Mouse (Mus musculus): ENCODE results near the gene Tmem151a. TPM values are rescaled to one million over a fixed set of nuclear protein-coding genes. Genes with fewer than 3 reads are reported as not detected.
A peak's percentile ranks its signal among the peaks of the same experiment; 100 is the strongest.

Tmem151a gene
- total and polyA plus RNA-seq, 2 experiments from 2014 or later, result 71.5 to 76.6 TPM

- ATAC-seq, result no peak
- TF ChIP-seq CTCF (IDR thresholded peaks at IDR 0.05; ENCODE audit: low read depth), result no peak
- H3K36me3 ChIP-seq (ENCODE audit: insufficient read depth, low read length), result peaks cover 28% of the 10 kb centered on the region
- no peak overlapping the region for H3K4me2 ChIP-seq (ENCODE audit: low read depth, low read length)
- H3K4me1 ChIP-seq (ENCODE audit: insufficient read depth, low read length), result peaks cover 5% of the 10 kb centered on the region
- no peak overlapping the region for H3K4me3 ChIP-seq (ENCODE audit: low read length)
- no peak for DNase-seq (ENCODE audit: low spot score)
- no peaks in the 10 kb centered on the region for H3K9me3 ChIP-seq (ENCODE audit: low read length)
- H3K27me3 ChIP-seq (ENCODE audit: insufficient read depth, low read length), result peaks cover 5% of the 10 kb centered on the region; the same call in 1 of the 2 replicates
- 79% methylated on average over 14 of the region's 14 CpGs for WGBS
- no peak overlapping the region for H3K9ac ChIP-seq (replicated peaks; ENCODE audit: low read length)
- no peak overlapping the region for H3K27ac ChIP-seq
Measured at GRCm38 (mm10) chr19:5048138-5049056, 36.9 kb downstream of the Tmem151a start.

GRCm38 (mm10) chr19:5045531-5045930, 39.8 kb downstream of the Tmem151a start:
- Histone ChIP-seq H3K36me3 (ENCODE audit: insufficient read depth, low read length) (peaks cover 28% of the 10 kb centered on the region), H3K9me3 (ENCODE audit: low read length) (no peaks in the 10 kb centered on the region), H3K4me3 (ENCODE audit: low read length) (no peak overlapping the region), H3K27me3 (ENCODE audit: insufficient read depth, low read length) (no peaks in the 10 kb centered on the region), H3K4me1 (ENCODE audit: insufficient read depth, low read length) (peaks cover 11% of the 10 kb centered on the region), H3K9ac (replicated peaks; ENCODE audit: low read length) (no peak overlapping the region), H3K27ac (no peak overlapping the region), H3K4me2 (ENCODE audit: low read depth, low read length) (no peak overlapping the region)
- no peak for TF ChIP-seq CTCF (IDR thresholded peaks at IDR 0.05; ENCODE audit: low read depth)
- WGBS, result 86% methylated on average over 4 of the region's 4 CpGs
- DNase-seq (ENCODE audit: low spot score), result no peak
- ATAC-seq, result no peak

GRCm38 (mm10) chr19:5041588-5041987, 43.7 kb downstream of the Tmem151a start:
- no peaks in the 10 kb centered on the region for H3K27me3 ChIP-seq (ENCODE audit: insufficient read depth, low read length)
- ATAC-seq, result no peak
- peak overlapping the region; percentile 71; the same call in 1 of the 2 replicates for H3K27ac ChIP-seq

GRCm38 (mm10) chr19:5040862-5041523, 44.3 kb downstream of the Tmem151a start, which contains the start of gene Brms1:
TSS of gene Brms1 (plus strand) at chr19:5041354.
- H3K27ac ChIP-seq, result peak within 1 kb of the TSS; percentile 71; the same call in 1 of the 2 replicates
- no peaks in the 10 kb centered on the region for H3K9me3 ChIP-seq (ENCODE audit: low read length)
- DNase-seq (ENCODE audit: low spot score) (peak; percentile 98), ATAC-seq (peak; percentile 77)
- peak within 1 kb of the TSS; percentile 95 for H3K4me2 ChIP-seq (ENCODE audit: low read depth, low read length)
- H3K27me3 ChIP-seq (ENCODE audit: insufficient read depth, low read length), result no peaks in the 10 kb centered on the region
- 7% methylated on average over 40 of the region's 40 CpGs for WGBS
- H3K4me3 ChIP-seq (ENCODE audit: low read length), result peak within 1 kb of the TSS; percentile 78
- H3K4me1 ChIP-seq (ENCODE audit: insufficient read depth, low read length), result peaks cover 19% of the 10 kb centered on the region
- TF ChIP-seq CTCF (IDR thresholded peaks at IDR 0.05; ENCODE audit: low read depth), result peak; percentile 20; the same call in 1 of the 2 replicates
- no peaks in the 10 kb centered on the region; the same call in none of the 2 replicates for H3K36me3 ChIP-seq (ENCODE audit: insufficient read depth, low read length)
- H3K9ac ChIP-seq (replicated peaks; ENCODE audit: low read length), result peak within 1 kb of the TSS; percentile 79

More at GRCm38 (mm10) chr19:5041588-5041987, 43.7 kb downstream of the Tmem151a start:
- DNase-seq (ENCODE audit: low spot score), result no peak
- peak overlapping the region; percentile 95 for H3K4me2 ChIP-seq (ENCODE audit: low read depth, low read length)
- no peak for TF ChIP-seq CTCF (IDR thresholded peaks at IDR 0.05; ENCODE audit: low read depth)
- H3K9me3 ChIP-seq (ENCODE audit: low read length), result no peaks in the 10 kb centered on the region
- peak overlapping the region; percentile 78 for H3K4me3 ChIP-seq (ENCODE audit: low read length)
- H3K9ac ChIP-seq (replicated peaks; ENCODE audit: low read length), result peak overlapping the region; percentile 78
- peaks cover 19% of the 10 kb centered on the region for H3K4me1 ChIP-seq (ENCODE audit: insufficient read depth, low read length)
- 3% methylated on average over 16 of the region's 16 CpGs for WGBS
- H3K36me3 ChIP-seq (ENCODE audit: insufficient read depth, low read length), result peaks cover 4% of the 10 kb centered on the region

GRCm38 (mm10) chr19:5039301-5040114, 45.8 kb downstream of the Tmem151a start:
- Histone ChIP-seq H3K4me2 (ENCODE audit: low read depth, low read length) (peak overlapping the region; percentile 95), H3K36me3 (ENCODE audit: insufficient read depth, low read length) (no peaks in the 10 kb centered on the region; the same call in none of the 2 replicates), H3K4me3 (ENCODE audit: low read length) (peak overlapping the region; percentile 78), H3K9ac (replicated peaks; ENCODE audit: low read length) (peak overlapping the region; percentile 79), H3K27me3 (ENCODE audit: insufficient read depth, low read length) (no peaks in the 10 kb centered on the region), H3K9me3 (ENCODE audit: low read length) (no peaks in the 10 kb centered on the region), H3K4me1 (ENCODE audit: insufficient read depth, low read length) (peaks cover 19% of the 10 kb centered on the region), H3K27ac (peak overlapping the region; percentile 89)
- TF ChIP-seq CTCF (IDR thresholded peaks at IDR 0.05; ENCODE audit: low read depth), result no peak
- no peak for DNase-seq (ENCODE audit: low spot score)
- peak; percentile 27 for ATAC-seq
- 8% methylated on average over 41 of the region's 41 CpGs for WGBS

- peaks cover 19% of the 10 kb centered on the region for H3K4me1 ChIP-seq (ENCODE audit: insufficient read depth, low read length)
- peak within 1 kb of the TSS; percentile 78 for H3K4me3 ChIP-seq (ENCODE audit: low read length)
- H3K9ac ChIP-seq (replicated peaks; ENCODE audit: low read length), result peak within 1 kb of the TSS; percentile 79
- peak; percentile 97 for DNase-seq (ENCODE audit: low spot score)
- no peaks in the 10 kb centered on the region; the same call in 1 of the 2 replicates for H3K36me3 ChIP-seq (ENCODE audit: insufficient read depth, low read length)
- TF ChIP-seq CTCF (IDR thresholded peaks at IDR 0.05; ENCODE audit: low read depth), result peak; percentile 54
- under 1% methylated on average over 41 of the region's 44 CpGs for WGBS
- H3K9me3 ChIP-seq (ENCODE audit: low read length), result no peaks in the 10 kb centered on the region
- ATAC-seq, result peak; percentile 92
- peak within 1 kb of the TSS; percentile 89 for H3K27ac ChIP-seq
- peak within 1 kb of the TSS; percentile 95 for H3K4me2 ChIP-seq (ENCODE audit: low read depth, low read length)
- H3K27me3 ChIP-seq (ENCODE audit: insufficient read depth, low read length), result no peaks in the 10 kb centered on the region
Measured at GRCm38 (mm10) chr19:5038709-5039156, 46.6 kb downstream of the Tmem151a start, which contains the start of the genes B4gat1 and AC124502.3. TSS of gene B4gat1 (plus strand) at chr19:5038826. TSS of gene AC124502.3 (plus strand) at chr19:5038891.

Data from hindbrain, postnatal 0 days (tissue).